In genomic region chr5:114822796-114823688, GRCm38 (mm10) we compare ENCODE assay signal across 8 mouse cellular contexts. TPM values are rescaled to one million over a fixed set of nuclear protein-coding genes. Genes with fewer than 3 reads are reported as not detected.
DNase-seq lines count a peak whose midpoint lies in the region; ATAC-seq lines count a peak whose summit lies in the region.

Gene 1500011B03Rik, minus strand, starts transcription at chr5:114823468.

- peak; percentile 93 for ATAC-seq in hindbrain, embryonic 14.5 days (ENCODE audit: low FRiP score)

- peaks cover 4% of the 10 kb centered on the region; the same call in 1 of the 2 replicates for H3K4me1 ChIP-seq in hindbrain, embryonic 14.5 days (replicated peaks; ENCODE audit: control insufficient read depth, insufficient read depth, low read length)

- peak within 1 kb of the TSS; percentile 83 for H3K9ac ChIP-seq in hindbrain, embryonic 14.5 days

- 7% methylated on average over 53 of the region's 53 CpGs for WGBS in hindbrain, embryonic 14.5 days

- peak within 1 kb of the TSS; percentile 86 for H3K27ac ChIP-seq in hindbrain, embryonic 14.5 days

- no peaks in the 10 kb centered on the region for H3K36me3 ChIP-seq in hindbrain, embryonic 14.5 days (replicated peaks; ENCODE audit: control insufficient read depth, insufficient read depth)

- peak within 1 kb of the TSS; percentile 64 for H3K4me2 ChIP-seq in hindbrain, embryonic 14.5 days (replicated peaks)

- H3K9me3 ChIP-seq in hindbrain, embryonic 14.5 days (ENCODE audit: control insufficient read depth, low read length): no peaks in the 10 kb centered on the region

- H3K27me3 ChIP-seq in hindbrain, embryonic 14.5 days (ENCODE audit: control insufficient read depth, insufficient read depth, low read length): peaks cover 3% of the 10 kb centered on the region; the same call in 1 of the 2 replicates

- H3K4me3 ChIP-seq in hindbrain, embryonic 14.5 days (replicated peaks; ENCODE audit: low read length): peak within 1 kb of the TSS; percentile 79

- DNase-seq in T-cell, adult 2 months (ENCODE audit: low spot score): peak; percentile 50
- DNase-seq in cerebellum, postnatal 14 days: peak; percentile 85 to 91
- DNase-seq in frontal cortex, postnatal 10 days (ENCODE audit: low spot score in 2 of 2): peak; percentile 69 to 77
- peak; percentile 80 for DNase-seq in hindbrain, embryonic 14.5 days (ENCODE audit: low spot score)
- DNase-seq in left cerebral cortex, adult 11 months (ENCODE audit: low spot score): peak; percentile 50
- peak; percentile 73 for DNase-seq in lung, postnatal 36 days
- DNase-seq in retina, embryonic 14.5 days (ENCODE audit: low spot score): peak; percentile 88
- peak; percentile 69 to 78 for DNase-seq in thymus, postnatal 36 days

RNA-seq across cellular contexts. Expression of gene 1500011B03Rik, which starts in this region (rescaled TPM):
- 290 and 308 TPM in 2 replicates for polyA plus RNA-seq in hindbrain, embryonic 14.5 days (2014; fragmentation: Nextera tagmentation; extraction: Ambion mirVana)

Comparison
In these comparisons a context has a peak if more than half of its experiments do, and no peak if none do; other contexts are left out.
1. Peak in every context shown above with its lines: DNase-seq, ATAC-seq, H3K4me3 ChIP-seq and H3K27ac ChIP-seq.